In genomic region chr2:126475681-126476410, GRCm38 (mm10) we compare ENCODE assay signal across 18 mouse cellular contexts. TPM values are rescaled to one million over a fixed set of nuclear protein-coding genes. Genes with fewer than 3 reads are reported as not detected.
A peak's percentile ranks its signal among the peaks of the same experiment; 100 is the strongest.
DNase-seq lines count a peak whose midpoint lies in the region; ATAC-seq lines count a peak whose summit lies in the region.
"Had no signal": no experiment of that assay in that cellular context is flagged by ENCODE, and none has a peak within 500 bp of the region (broad histone marks: within the 10 kb centered on the region; RNA-seq: fewer than 3 reads in every experiment).

No protein-coding gene starts in this region.

- H3K36me3 ChIP-seq in heart, embryonic 16.5 days (ENCODE audit: control insufficient read depth, insufficient read depth), result no peaks in the 10 kb centered on the region
- H3K36me3 ChIP-seq: limb, embryonic 12.5 days; neural tube, embryonic 12.5 days had no signal

- no peak for DNase-seq in heart, postnatal 4 days
- DNase-seq in A20 (ENCODE audit: low read depth, low spot score) (peak; percentile 78), MN1 (ENCODE audit: low spot score) (no peak)
- DNase-seq in Muller cell, postnatal 12 days (ENCODE audit: inconsistent ontology term), result no peak
- DNase-seq in layer of hippocampus, postnatal 36 days, result no peak
- DNase-seq: cerebellum, adult 18-20 months; gastrocnemius, postnatal 14 days; kidney, adult 11 months; kidney, postnatal 36 days had no signal

- 77% methylated on average over 11 of the region's 11 CpGs for WGBS in heart, embryonic 16.5 days

- H3K27me3 ChIP-seq in heart, embryonic 16.5 days (ENCODE audit: control insufficient read depth, insufficient read depth, low read length), result no peaks in the 10 kb centered on the region
- H3K27me3 ChIP-seq: limb, embryonic 12.5 days; neural tube, embryonic 12.5 days had no signal

- H3K9me3 ChIP-seq in heart, embryonic 16.5 days (replicated peaks; ENCODE audit: control insufficient read depth, low read length), result no peaks in the 10 kb centered on the region
- H3K9me3 ChIP-seq: limb, embryonic 12.5 days; neural tube, embryonic 12.5 days had no signal

- no peak for ATAC-seq in heart, embryonic 16.5 days (replicated peaks; ENCODE audit: extremely low read depth, insufficient read depth, low FRiP score)
- peak; percentile 93 for ATAC-seq in common myeloid progenitor, adult 5-6 weeks (replicated peaks; ENCODE audit: low read depth, poor library complexity, severe bottlenecking)
- ATAC-seq in megakaryocyte-erythroid progenitor cell, adult 5-6 weeks (replicated peaks; ENCODE audit: low FRiP score, low TSS enrichment, poor library complexity, severe bottlenecking), result peak; percentile 72; the same call in 1 of the 2 replicates
- ATAC-seq: forebrain, embryonic 14.5 days; midbrain, embryonic 16.5 days had no signal

- no peaks in the 10 kb centered on the region for H3K4me1 ChIP-seq in heart, embryonic 16.5 days (ENCODE audit: control insufficient read depth, insufficient read depth, low read length)
- H3K4me1 ChIP-seq: limb, embryonic 12.5 days; neural tube, embryonic 12.5 days had no signal

- no peak overlapping the region for H3K4me2 ChIP-seq in heart, embryonic 16.5 days (ENCODE audit: low read depth, low read length)
- H3K4me2 ChIP-seq: hindbrain, embryonic 14.5 days; limb, embryonic 12.5 days; neural tube, embryonic 12.5 days had no signal

- no peak overlapping the region for H3K4me3 ChIP-seq in heart, embryonic 16.5 days (ENCODE audit: low read length)
- H3K4me3 ChIP-seq: limb, embryonic 12.5 days; neural tube, embryonic 12.5 days had no signal

- peak overlapping the region; percentile 14; the same call in 1 of the 2 replicates for H3K27ac ChIP-seq in heart, embryonic 16.5 days (ENCODE audit: low read length)
- H3K27ac ChIP-seq: hindbrain, embryonic 14.5 days; limb, embryonic 12.5 days; neural tube, embryonic 12.5 days had no signal

- no peak overlapping the region for H3K9ac ChIP-seq in heart, embryonic 16.5 days (ENCODE audit: low read length)
- H3K9ac ChIP-seq: hindbrain, embryonic 14.5 days; limb, embryonic 12.5 days; neural tube, embryonic 12.5 days had no signal

RNA-seq across cellular contexts. Expression of gene Atp8b4, which starts 24.6 kb away (rescaled TPM):
- 1.1 and 2.0 TPM in 2 replicates for polyA plus RNA-seq in heart, embryonic 16.5 days (2015; fragmentation: Nextera tagmentation; extraction: Ambion mirVana)
- total RNA-seq in heart, postnatal 4 days (2021), result under 1 TPM; 0.29 to 0.36 TPM
- total RNA-seq in common myeloid progenitor, adult 5-6 weeks (2017), result 78.1 and 85.9 TPM in 2 replicates
- 1.6 and 2.6 TPM in 2 replicates for total RNA-seq in megakaryocyte-erythroid progenitor cell, adult 5-6 weeks (2014; fragmentation: Nextera tagmentation)
- 2.2 and 4.3 TPM in 2 replicates for total RNA-seq in megakaryocyte-erythroid progenitor cell, adult 5-6 weeks (2017)
- not detected for total RNA-seq in layer of hippocampus, postnatal 36 days (2021)
- polyA plus RNA-seq: cortical plate, adult 2 months; midbrain, embryonic 16.5 days had no signal

Comparison
In these comparisons a context has a peak if more than half of its experiments do, and no peak if none do; other contexts are left out.
1. RNA of gene Atp8b4, which starts 24.6 kb away (total RNA-seq): 78.1 to 85.9 TPM in common myeloid progenitor, adult 5-6 weeks; 1.6 to 4.3 TPM in megakaryocyte-erythroid progenitor cell, adult 5-6 weeks, 0.29 to 0.36 TPM in heart, postnatal 4 days and not detected in layer of hippocampus, postnatal 36 days; every median in the first group is over 10 times any median in the second.